Mouse (Mus musculus): Measurements from ENCODE around the gene Cacna1e. TPM values are rescaled to one million over a fixed set of nuclear protein-coding genes. Genes with fewer than 3 reads are reported as not detected.

Gene Cacna1e
- polyA plus RNA-seq, 1 experiment from 2014 or later, result 0.12 TPM

- ATAC-seq (ENCODE audit: extremely low read depth, insufficient number of reproducible peaks, low FRiP score, low TSS enrichment), result no peak
- H3K36me3 ChIP-seq, result no peaks in the 10 kb centered on the region
- H3K27ac ChIP-seq (replicated peaks), result no peak overlapping the region
- no peak overlapping the region for H3K4me2 ChIP-seq
- no peak overlapping the region for H3K4me3 ChIP-seq
- 69% methylated on average over 2 of the region's 2 CpGs for WGBS
- H3K9me3 ChIP-seq, result no peaks in the 10 kb centered on the region
- no peaks in the 10 kb centered on the region for H3K27me3 ChIP-seq (replicated peaks)
- H3K4me1 ChIP-seq, result no peaks in the 10 kb centered on the region
- H3K9ac ChIP-seq, result no peak overlapping the region
These were observed 347.5 kb downstream of the Cacna1e start for GRCm38 (mm10) chr1:154536763-154537162.

GRCm38 (mm10) chr1:154532987-154533940 lies 351.0 kb downstream of the Cacna1e start:
- H3K9me3 ChIP-seq, result no peaks in the 10 kb centered on the region
- ATAC-seq (ENCODE audit: extremely low read depth, insufficient number of reproducible peaks, low FRiP score, low TSS enrichment), result no peak
- no peaks in the 10 kb centered on the region for H3K4me1 ChIP-seq
- no peak overlapping the region for H3K9ac ChIP-seq
- H3K27me3 ChIP-seq (replicated peaks), result no peaks in the 10 kb centered on the region
- H3K36me3 ChIP-seq, result no peaks in the 10 kb centered on the region
- no peak overlapping the region for H3K27ac ChIP-seq (replicated peaks)
- H3K4me2 ChIP-seq, result no peak overlapping the region
- no peak overlapping the region for H3K4me3 ChIP-seq
- 67% methylated on average over 11 of the region's 11 CpGs for WGBS

- H3K4me1 ChIP-seq, result no peaks in the 10 kb centered on the region
- ATAC-seq (ENCODE audit: extremely low read depth, insufficient number of reproducible peaks, low FRiP score, low TSS enrichment), result no peak
- WGBS, result 80% methylated on average over 4 of the region's 4 CpGs
- no peak overlapping the region for H3K27ac ChIP-seq (replicated peaks)
- H3K36me3 ChIP-seq, result no peaks in the 10 kb centered on the region
- H3K27me3 ChIP-seq (replicated peaks), result no peaks in the 10 kb centered on the region
- no peak overlapping the region for H3K4me2 ChIP-seq
- H3K4me3 ChIP-seq, result no peak overlapping the region
- H3K9ac ChIP-seq, result no peak overlapping the region
- H3K9me3 ChIP-seq, result no peaks in the 10 kb centered on the region
These were observed 354.6 kb downstream of the Cacna1e start for GRCm38 (mm10) chr1:154529666-154530065.

- Histone ChIP-seq H3K4me2 (no peak overlapping the region), H3K27ac (replicated peaks) (no peak overlapping the region), H3K9me3 (no peaks in the 10 kb centered on the region), H3K4me1 (no peaks in the 10 kb centered on the region), H3K9ac (no peak overlapping the region), H3K4me3 (no peak overlapping the region), H3K36me3 (no peaks in the 10 kb centered on the region), H3K27me3 (replicated peaks) (no peaks in the 10 kb centered on the region)
- no peak for ATAC-seq (ENCODE audit: extremely low read depth, insufficient number of reproducible peaks, low FRiP score, low TSS enrichment)
- 84% methylated on average over 6 of the region's 6 CpGs for WGBS
These were observed 355.5 kb downstream of the Cacna1e start for GRCm38 (mm10) chr1:154528803-154529202.

- Histone ChIP-seq H3K9ac (no peak overlapping the region), H3K27ac (replicated peaks) (no peak overlapping the region), H3K27me3 (replicated peaks) (no peaks in the 10 kb centered on the region), H3K36me3 (no peaks in the 10 kb centered on the region), H3K4me2 (no peak overlapping the region), H3K9me3 (no peaks in the 10 kb centered on the region), H3K4me3 (no peak overlapping the region), H3K4me1 (no peaks in the 10 kb centered on the region)
- WGBS, result 80% methylated on average over 2 of the region's 2 CpGs
- no peak for ATAC-seq (ENCODE audit: extremely low read depth, insufficient number of reproducible peaks, low FRiP score, low TSS enrichment)
These were observed 363.6 kb downstream of the Cacna1e start for GRCm38 (mm10) chr1:154520715-154521114.

- Histone ChIP-seq H3K36me3 (no peaks in the 10 kb centered on the region), H3K4me1 (no peaks in the 10 kb centered on the region), H3K4me2 (no peak overlapping the region), H3K9me3 (no peaks in the 10 kb centered on the region), H3K4me3 (no peak overlapping the region), H3K9ac (no peak overlapping the region), H3K27ac (replicated peaks) (no peak overlapping the region), H3K27me3 (replicated peaks) (no peaks in the 10 kb centered on the region)
- ATAC-seq (ENCODE audit: extremely low read depth, insufficient number of reproducible peaks, low FRiP score, low TSS enrichment), result no peak
- WGBS, result 86% methylated on average over 2 of the region's 2 CpGs
These were observed 369.0 kb downstream of the Cacna1e start for GRCm38 (mm10) chr1:154515350-154515749.

GRCm38 (mm10) chr1:154511736-154512135 lies 372.6 kb downstream of the Cacna1e start:
- no peak overlapping the region for H3K9ac ChIP-seq
- no peaks in the 10 kb centered on the region for H3K4me1 ChIP-seq
- H3K27me3 ChIP-seq (replicated peaks), result no peaks in the 10 kb centered on the region
- H3K9me3 ChIP-seq, result no peaks in the 10 kb centered on the region
- no peak overlapping the region for H3K4me3 ChIP-seq
- no peak for ATAC-seq (ENCODE audit: extremely low read depth, insufficient number of reproducible peaks, low FRiP score, low TSS enrichment)
- H3K27ac ChIP-seq (replicated peaks), result no peak overlapping the region
- no peaks in the 10 kb centered on the region for H3K36me3 ChIP-seq
- no peak overlapping the region for H3K4me2 ChIP-seq

GRCm38 (mm10) chr1:154504005-154504404 lies 380.3 kb downstream of the Cacna1e start:
- no peaks in the 10 kb centered on the region for H3K9me3 ChIP-seq
- H3K27me3 ChIP-seq (replicated peaks), result no peaks in the 10 kb centered on the region
- H3K4me1 ChIP-seq, result no peaks in the 10 kb centered on the region
- H3K36me3 ChIP-seq, result no peaks in the 10 kb centered on the region
- no peak overlapping the region for H3K27ac ChIP-seq (replicated peaks)
- no peak for ATAC-seq (ENCODE audit: extremely low read depth, insufficient number of reproducible peaks, low FRiP score, low TSS enrichment)
- H3K4me3 ChIP-seq, result no peak overlapping the region
- no peak overlapping the region for H3K9ac ChIP-seq
- 73% methylated on average over 4 of the region's 4 CpGs for WGBS
- H3K4me2 ChIP-seq, result no peak overlapping the region

GRCm38 (mm10) chr1:154500869-154501268 lies 383.4 kb downstream of the Cacna1e start:
- Histone ChIP-seq H3K27ac (replicated peaks) (no peak overlapping the region), H3K9ac (no peak overlapping the region), H3K36me3 (no peaks in the 10 kb centered on the region), H3K4me1 (no peaks in the 10 kb centered on the region), H3K4me3 (no peak overlapping the region), H3K9me3 (no peaks in the 10 kb centered on the region), H3K27me3 (replicated peaks) (no peaks in the 10 kb centered on the region), H3K4me2 (no peak overlapping the region)
- 75% methylated on average over 5 of the region's 5 CpGs for WGBS
- ATAC-seq (ENCODE audit: extremely low read depth, insufficient number of reproducible peaks, low FRiP score, low TSS enrichment), result no peak

- ATAC-seq (ENCODE audit: extremely low read depth, insufficient number of reproducible peaks, low FRiP score, low TSS enrichment), result no peak
- Histone ChIP-seq H3K4me2 (no peak overlapping the region), H3K9me3 (no peaks in the 10 kb centered on the region), H3K27ac (replicated peaks) (no peak overlapping the region), H3K4me1 (no peaks in the 10 kb centered on the region), H3K4me3 (no peak overlapping the region), H3K9ac (no peak overlapping the region), H3K27me3 (replicated peaks) (no peaks in the 10 kb centered on the region), H3K36me3 (no peaks in the 10 kb centered on the region)
- WGBS, result 72% methylated on average over 3 of the region's 3 CpGs
These were observed 384.0 kb downstream of the Cacna1e start for GRCm38 (mm10) chr1:154500187-154500866.

GRCm38 (mm10) chr1:154498821-154499220 lies 385.5 kb downstream of the Cacna1e start:
- 68% methylated on average over 4 of the region's 4 CpGs for WGBS
- no peaks in the 10 kb centered on the region for H3K27me3 ChIP-seq (replicated peaks)
- H3K4me1 ChIP-seq, result no peaks in the 10 kb centered on the region
- H3K4me2 ChIP-seq, result no peak overlapping the region
- no peak for ATAC-seq (ENCODE audit: extremely low read depth, insufficient number of reproducible peaks, low FRiP score, low TSS enrichment)
- H3K9ac ChIP-seq, result no peak overlapping the region
- H3K36me3 ChIP-seq, result no peaks in the 10 kb centered on the region
- H3K27ac ChIP-seq (replicated peaks), result no peak overlapping the region
- no peak overlapping the region for H3K4me3 ChIP-seq
- H3K9me3 ChIP-seq, result no peaks in the 10 kb centered on the region

Data from heart, embryonic 13.5 days (tissue).